Mouse (Mus musculus): ENCODE results near the gene Coq8a. TPM values are rescaled to one million over a fixed set of nuclear protein-coding genes. Genes with fewer than 3 reads are reported as not detected.
A peak's percentile ranks its signal among the peaks of the same experiment; 100 is the strongest.

Coq8a gene
- polyA plus RNA-seq, 1 experiment, result 179 TPM

- no peaks in the 10 kb centered on the region; the same call in 1 of the 2 replicates for H3K36me3 ChIP-seq (ENCODE audit: control insufficient read depth, insufficient read depth, low read length)
- no peaks in the 10 kb centered on the region for H3K4me1 ChIP-seq (ENCODE audit: control insufficient read depth, insufficient read depth, low read length)
- no peaks in the 10 kb centered on the region for H3K27me3 ChIP-seq (replicated peaks; ENCODE audit: control insufficient read depth, insufficient read depth, low read length)
- DNase-seq, result no peak
- no peak overlapping the region for H3K27ac ChIP-seq (ENCODE audit: insufficient read depth, low read depth, low read length)
- no peak overlapping the region for H3K4me3 ChIP-seq (ENCODE audit: insufficient read depth, low read depth, low read length)
- TF ChIP-seq CTCF (conservative IDR thresholded peaks at IDR 0.05; ENCODE audit: insufficient read depth, insufficient read length, low read depth, low read length) (no peak), POLR2A (IDR thresholded peaks at IDR 0.05; ENCODE audit: low read depth, low read length) (no peak)
- 38% methylated on average over 3 of the region's 3 CpGs for WGBS
Observed at GRCm38 (mm10) chr1:180131402-180131801, 68.0 kb downstream of the Coq8a start.

- 85% methylated on average over 5 of the region's 5 CpGs for WGBS
- no peaks in the 10 kb centered on the region for H3K36me3 ChIP-seq (ENCODE audit: control insufficient read depth, insufficient read depth, low read length)
- H3K27me3 ChIP-seq (replicated peaks; ENCODE audit: control insufficient read depth, insufficient read depth, low read length), result no peaks in the 10 kb centered on the region
- TF ChIP-seq POLR2A (IDR thresholded peaks at IDR 0.05; ENCODE audit: low read depth, low read length) (no peak), CTCF (conservative IDR thresholded peaks at IDR 0.05; ENCODE audit: insufficient read depth, insufficient read length, low read depth, low read length) (no peak)
- DNase-seq, result no peak
- H3K4me1 ChIP-seq (ENCODE audit: control insufficient read depth, insufficient read depth, low read length), result no peaks in the 10 kb centered on the region
- H3K4me3 ChIP-seq (ENCODE audit: insufficient read depth, low read depth, low read length), result no peak overlapping the region
- no peak overlapping the region for H3K27ac ChIP-seq (ENCODE audit: insufficient read depth, low read depth, low read length)
Observed at GRCm38 (mm10) chr1:180128077-180128792, 71.2 kb downstream of the Coq8a start.

- Histone ChIP-seq H3K4me1 (ENCODE audit: control insufficient read depth, insufficient read depth, low read length) (no peaks in the 10 kb centered on the region), H3K27me3 (replicated peaks; ENCODE audit: control insufficient read depth, insufficient read depth, low read length) (no peaks in the 10 kb centered on the region), H3K36me3 (ENCODE audit: control insufficient read depth, insufficient read depth, low read length) (no peaks in the 10 kb centered on the region), H3K4me3 (ENCODE audit: insufficient read depth, low read depth, low read length) (no peak overlapping the region), H3K27ac (ENCODE audit: insufficient read depth, low read depth, low read length) (no peak overlapping the region)
- DNase-seq, result no peak
- 77% methylated on average over 8 of the region's 8 CpGs for WGBS
- no peak for TF ChIP-seq CTCF (conservative IDR thresholded peaks at IDR 0.05; ENCODE audit: insufficient read depth, insufficient read length, low read depth, low read length)
- TF ChIP-seq POLR2A (IDR thresholded peaks at IDR 0.05; ENCODE audit: low read depth, low read length), result no peak
Observed at GRCm38 (mm10) chr1:180118233-180118632, 81.2 kb downstream of the Coq8a start.

- Histone ChIP-seq H3K36me3 (ENCODE audit: control insufficient read depth, insufficient read depth, low read length) (no peaks in the 10 kb centered on the region), H3K27me3 (replicated peaks; ENCODE audit: control insufficient read depth, insufficient read depth, low read length) (no peaks in the 10 kb centered on the region), H3K4me3 (ENCODE audit: insufficient read depth, low read depth, low read length) (no peak overlapping the region), H3K27ac (ENCODE audit: insufficient read depth, low read depth, low read length) (no peak overlapping the region), H3K4me1 (ENCODE audit: control insufficient read depth, insufficient read depth, low read length) (no peaks in the 10 kb centered on the region)
- WGBS, result 82% methylated on average over 1 of the region's 1 CpGs
- TF ChIP-seq CTCF (conservative IDR thresholded peaks at IDR 0.05; ENCODE audit: insufficient read depth, insufficient read length, low read depth, low read length), result peak; percentile 62
- no peak for TF ChIP-seq POLR2A (IDR thresholded peaks at IDR 0.05; ENCODE audit: low read depth, low read length)
- DNase-seq, result peak; percentile 23
Observed at GRCm38 (mm10) chr1:180116525-180116924, 82.9 kb downstream of the Coq8a start.

Other genes with a start within 250 kb of the Coq8a start
- gene Cdc42bpa, start 239.1 kb downstream of the Coq8a start, polyA plus RNA-seq (2012; rRNA removed), result 20.2 and 21.0 TPM in 2 replicates
- gene Psen2, start 63.8 kb upstream of the Coq8a start, polyA plus RNA-seq (2012; rRNA removed), result 41.3 and 44.6 TPM in 2 replicates
- gene Itpkb, start 130.9 kb upstream of the Coq8a start, polyA plus RNA-seq (2012; rRNA removed), result 14.1 and 14.9 TPM in 2 replicates